ENCODE assay signal across 19 mouse cellular contexts in the genomic region with DNA sequence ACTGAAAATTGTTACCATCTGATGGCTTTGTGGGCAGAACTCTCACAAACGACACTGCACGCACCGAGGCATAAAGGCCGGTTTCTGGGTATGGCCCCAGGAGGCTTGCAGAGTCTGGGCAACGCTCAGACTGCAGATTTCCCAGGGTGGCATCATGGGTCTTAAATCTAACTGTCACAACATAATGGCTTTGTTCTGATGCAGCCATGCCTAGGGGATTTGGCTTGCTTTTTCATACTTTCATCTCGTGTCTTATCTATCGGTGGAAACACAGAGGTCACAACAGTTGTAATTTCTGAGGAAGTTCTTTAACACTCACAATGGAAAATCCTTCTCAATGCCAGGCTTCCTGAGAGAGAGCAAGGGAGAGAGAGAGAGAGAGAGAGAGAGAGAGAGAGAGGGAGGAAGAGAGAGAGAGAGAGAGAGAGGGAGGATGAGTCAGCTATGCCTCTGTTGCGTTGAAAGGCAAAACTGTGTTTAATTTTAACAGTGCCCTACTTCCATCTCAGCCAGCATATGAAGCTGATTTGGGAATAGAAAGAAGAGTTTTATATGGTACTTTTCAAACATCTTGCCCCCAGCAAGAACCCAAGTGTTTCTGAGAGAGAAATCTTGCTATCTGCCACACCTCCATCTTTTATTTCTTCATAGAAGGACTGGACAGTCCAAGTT.
DNase-seq lines count a peak whose midpoint lies in the region; ATAC-seq and TF ChIP-seq lines count a peak whose summit lies in the region.
"Had no signal": no experiment of that assay in that cellular context is flagged by ENCODE, and none has a peak within 500 bp of the region (broad histone marks: within the 10 kb centered on the region; RNA-seq: fewer than 3 reads in every experiment).

No protein-coding gene starts in this region.

- 26% methylated on average over 8 of the region's 8 CpGs for WGBS in hindbrain, postnatal 0 days
- WGBS in hindbrain, embryonic 14.5 days = 44% methylated on average over 8 of the region's 8 CpGs
- 11% methylated on average over 8 of the region's 8 CpGs for WGBS in neural tube, embryonic 13.5 days

- H3K27ac ChIP-seq in hindbrain, postnatal 0 days = no peak overlapping the region
- H3K27ac ChIP-seq in hindbrain, embryonic 14.5 days = no peak overlapping the region
- H3K27ac ChIP-seq in neural tube, embryonic 13.5 days (replicated peaks) = no peak overlapping the region
- H3K27ac ChIP-seq: embryonic facial prominence, embryonic 12.5 days; forebrain, embryonic 15.5 days; liver, embryonic 12.5 days; lung, embryonic 15.5 days; midbrain, embryonic 15.5 days; stomach, embryonic 15.5 days had no signal

- peak; percentile 43 for DNase-seq in hindbrain, postnatal 0 days (ENCODE audit: low spot score)
- no peak for DNase-seq in hindbrain, embryonic 14.5 days (ENCODE audit: low spot score)
- DNase-seq in 3T3-L1 (ENCODE audit: low read depth, low spot score) = peak; percentile 23
- peak; percentile 80 for DNase-seq in Muller cell, postnatal 12 days (ENCODE audit: inconsistent ontology term)
- DNase-seq in T-cell, adult 2 months (ENCODE audit: low spot score) = no peak
- no peak for DNase-seq in MN1 (ENCODE audit: low spot score)
- DNase-seq: adrenal gland, postnatal 10 days; cerebellum, adult 9-10 months; kidney, adult 9 months; kidney, postnatal 4 days; spleen, adult 18-20 months had no signal

- no peaks in the 10 kb centered on the region for H3K9me3 ChIP-seq in hindbrain, postnatal 0 days (ENCODE audit: low read length)
- no peaks in the 10 kb centered on the region for H3K9me3 ChIP-seq in hindbrain, embryonic 14.5 days (ENCODE audit: control insufficient read depth, low read length)
- H3K9me3 ChIP-seq in neural tube, embryonic 13.5 days = no peaks in the 10 kb centered on the region
- H3K9me3 ChIP-seq: embryonic facial prominence, embryonic 12.5 days; forebrain, embryonic 15.5 days; heart, embryonic 12.5 days; liver, embryonic 12.5 days; lung, embryonic 15.5 days; midbrain, embryonic 15.5 days; stomach, embryonic 15.5 days had no signal

- no peak for TF ChIP-seq CTCF in hindbrain, postnatal 0 days (IDR thresholded peaks at IDR 0.05; ENCODE audit: low read depth)

- no peaks in the 10 kb centered on the region for H3K36me3 ChIP-seq in hindbrain, postnatal 0 days (ENCODE audit: insufficient read depth, low read length)
- H3K36me3 ChIP-seq in hindbrain, embryonic 14.5 days (replicated peaks; ENCODE audit: control insufficient read depth, insufficient read depth) = no peaks in the 10 kb centered on the region
- H3K36me3 ChIP-seq in neural tube, embryonic 13.5 days = no peaks in the 10 kb centered on the region
- H3K36me3 ChIP-seq: embryonic facial prominence, embryonic 12.5 days; forebrain, embryonic 15.5 days; heart, embryonic 12.5 days; liver, embryonic 12.5 days; lung, embryonic 15.5 days; midbrain, embryonic 15.5 days; stomach, embryonic 15.5 days had no signal

- 0 out of 2 replicates have a peak, but pooled peaks cover 6% of the 10 kb centered on the region for H3K4me1 ChIP-seq in hindbrain, postnatal 0 days (ENCODE audit: insufficient read depth, low read length)
- no peaks in the 10 kb centered on the region; the same call in 1 of the 2 replicates for H3K4me1 ChIP-seq in hindbrain, embryonic 14.5 days (replicated peaks; ENCODE audit: control insufficient read depth, insufficient read depth, low read length)
- peaks cover 20% of the 10 kb centered on the region; the same call in 1 of the 2 replicates for H3K4me1 ChIP-seq in neural tube, embryonic 13.5 days (replicated peaks)
- H3K4me1 ChIP-seq: embryonic facial prominence, embryonic 12.5 days; forebrain, embryonic 15.5 days; liver, embryonic 12.5 days; lung, embryonic 15.5 days; midbrain, embryonic 15.5 days; stomach, embryonic 15.5 days had no signal

- H3K27me3 ChIP-seq in hindbrain, postnatal 0 days (ENCODE audit: insufficient read depth, low read length) = no peaks in the 10 kb centered on the region
- H3K27me3 ChIP-seq in hindbrain, embryonic 14.5 days (ENCODE audit: control insufficient read depth, insufficient read depth, low read length) = no peaks in the 10 kb centered on the region
- no peaks in the 10 kb centered on the region for H3K27me3 ChIP-seq in neural tube, embryonic 13.5 days
- H3K27me3 ChIP-seq: embryonic facial prominence, embryonic 12.5 days; forebrain, embryonic 15.5 days; liver, embryonic 12.5 days; lung, embryonic 15.5 days; midbrain, embryonic 15.5 days; stomach, embryonic 15.5 days had no signal

- H3K4me3 ChIP-seq in hindbrain, postnatal 0 days (ENCODE audit: low read length) = no peak overlapping the region
- no peak overlapping the region for H3K4me3 ChIP-seq in hindbrain, embryonic 14.5 days (replicated peaks; ENCODE audit: low read length)
- no peak overlapping the region for H3K4me3 ChIP-seq in neural tube, embryonic 13.5 days
- H3K4me3 ChIP-seq: embryonic facial prominence, embryonic 12.5 days; forebrain, embryonic 15.5 days; heart, embryonic 12.5 days; liver, embryonic 12.5 days; lung, embryonic 15.5 days; midbrain, embryonic 15.5 days; stomach, embryonic 15.5 days had no signal

- H3K9ac ChIP-seq in hindbrain, postnatal 0 days (replicated peaks; ENCODE audit: low read length) = no peak overlapping the region
- no peak overlapping the region for H3K9ac ChIP-seq in hindbrain, embryonic 14.5 days
- no peak overlapping the region for H3K9ac ChIP-seq in neural tube, embryonic 13.5 days
- H3K9ac ChIP-seq: embryonic facial prominence, embryonic 12.5 days; forebrain, embryonic 15.5 days; heart, embryonic 12.5 days; liver, embryonic 12.5 days; lung, embryonic 15.5 days; midbrain, embryonic 15.5 days; stomach, embryonic 15.5 days had no signal

- ATAC-seq in hindbrain, postnatal 0 days = peak; percentile 67; the same call in 1 of the 2 replicates
- no peak for ATAC-seq in hindbrain, embryonic 14.5 days (ENCODE audit: low FRiP score)
- peak; percentile 65 for ATAC-seq in neural tube, embryonic 13.5 days (ENCODE audit: low read depth)
- ATAC-seq: forebrain, embryonic 15.5 days; liver, embryonic 12.5 days; midbrain, embryonic 15.5 days had no signal

- no peak overlapping the region for H3K4me2 ChIP-seq in hindbrain, postnatal 0 days (ENCODE audit: low read depth, low read length)
- no peak overlapping the region for H3K4me2 ChIP-seq in hindbrain, embryonic 14.5 days (replicated peaks)
- no peak overlapping the region for H3K4me2 ChIP-seq in neural tube, embryonic 13.5 days
- H3K4me2 ChIP-seq: embryonic facial prominence, embryonic 12.5 days; forebrain, embryonic 15.5 days; heart, embryonic 12.5 days; liver, embryonic 12.5 days; lung, embryonic 15.5 days; midbrain, embryonic 15.5 days; stomach, embryonic 15.5 days had no signal

Comparison
In these comparisons a context has a peak if more than half of its experiments do, and no peak if none do; other contexts are left out.
1. DNase-seq: peak in hindbrain, postnatal 0 days (single experiment), 3T3-L1 (single experiment) and Muller cell, postnatal 12 days (single experiment); none in hindbrain, embryonic 14.5 days (single experiment), T-cell, adult 2 months (single experiment) and MN1 (single experiment).